Mouse (Mus musculus) liver, adult 2 months (tissue): ENCODE data around the gene Rap1b. TPM values are rescaled to one million over a fixed set of nuclear protein-coding genes. Genes with fewer than 3 reads are reported as not detected.

ENCODE experiments used
- DNase-seq: peaks from one replicate; pipeline ENCODE4 v3.0.0-alpha.2; 2011; ENCODE audit warnings: low read depth, low spot score; ENCODE audit errors: extremely low read depth
- H3K27ac ChIP-seq: fragments of 200-500 bp; replicated peaks from 2 replicates; pipeline ENCODE4 v1.5.1; 2012; ENCODE audit warnings: low read depth, mild to moderate bottlenecking, control low read depth, inconsistent platforms, low read length; ENCODE audit not compliant: insufficient read depth
- H3K27me3 ChIP-seq: fragments of 200-500 bp; 2 replicates; pipeline ENCODE4 v1.6.1; 2012; ENCODE audit warnings: mild to moderate bottlenecking, moderate library complexity, low read length, inconsistent platforms; ENCODE audit not compliant: control insufficient read depth, insufficient read depth
- H3K36me3 ChIP-seq: fragments of 200-500 bp; 2 replicates; pipeline ENCODE4 v1.6.1; 2012; ENCODE audit warnings: low read length, inconsistent platforms; ENCODE audit not compliant: control insufficient read depth, insufficient read depth
- H3K4me1 ChIP-seq: fragments of 200-500 bp; 2 replicates; pipeline ENCODE4 v1.6.1; 2011; ENCODE audit warnings: low read length; ENCODE audit not compliant: control insufficient read depth, insufficient read depth
- H3K4me3 ChIP-seq: fragments of 200-500 bp; 2 replicates; pipeline ENCODE4 v1.5.1; 2011; ENCODE audit warnings: low read depth, mild to moderate bottlenecking, control low read depth, low read length, moderate library complexity; ENCODE audit not compliant: insufficient read depth
- H3K79me2 ChIP-seq: fragments of 200-500 bp; 2 replicates; pipeline ENCODE4 v1.6.1; 2012; ENCODE audit warnings: inconsistent platforms, mild to moderate bottlenecking, low read length, moderate library complexity; ENCODE audit not compliant: control insufficient read depth, insufficient read depth
- H3K9ac ChIP-seq: fragments of 200-500 bp; 2 replicates; pipeline ENCODE4 v1.6.1; 2012; ENCODE audit warnings: low read depth, mild to moderate bottlenecking, control low read depth, inconsistent platforms, low read length
- CTCF ChIP-seq: fragments of 200-500 bp; IDR thresholded peaks from 2 replicates; pipeline ENCODE4 v1.5.1; 2011; ENCODE audit warnings: low read depth, low read length, control low read depth
- POLR2A ChIP-seq: fragments of 200-500 bp; IDR thresholded peaks from 2 replicates; pipeline ENCODE4 v1.6.1; 2011; ENCODE audit warnings: low read length, control low read depth; ENCODE audit not compliant: insufficient read depth; ENCODE audit errors: extremely low read depth
- WGBS: fragments of 180-500 bp; shearing (Covaris S2); methylation state at CpG from one replicate; pipeline ENCODE4 v1.1.7; 2018; 5-methylcytosine and 5-hydroxymethylcytosine counted together
- polyA plus RNA-seq: library from polyadenylated mRNA; depleted of rRNA; stranded (reverse); fragments of >200 nt; gene quantifications from 2 replicates; pipeline ENCODE4 v1.2.3, GENCODE M21; 2012; rRNA removed
- total RNA-seq: library from RNA; depleted of rRNA; stranded (reverse); fragments of >200 nt; gene quantifications from 2 replicates; pipeline ENCODE4 v1.2.3, GENCODE M21; 2014; rRNA removed

Gene Rap1b
- total and polyA plus RNA-seq, 2 experiments, result 12.5 to 44.6 TPM

GRCm38 (mm10) chr10:117765116-117765894 is 80.5 kb downstream of the Rap1b start:
- Histone ChIP-seq H3K27me3 (no peaks in the 10 kb centered on the region), H3K4me3 (no peak overlapping the region), H3K79me2 (no peaks in the 10 kb centered on the region), H3K4me1 (no peaks in the 10 kb centered on the region), H3K36me3 (peaks cover 18% of the 10 kb centered on the region; the same call in 1 of the 2 replicates), H3K9ac (no peak overlapping the region), H3K27ac (no peak overlapping the region)
- DNase-seq, result no peak
- WGBS, result 93% methylated on average over 11 of the region's 11 CpGs
- no peak for TF ChIP-seq POLR2A

DNA sequence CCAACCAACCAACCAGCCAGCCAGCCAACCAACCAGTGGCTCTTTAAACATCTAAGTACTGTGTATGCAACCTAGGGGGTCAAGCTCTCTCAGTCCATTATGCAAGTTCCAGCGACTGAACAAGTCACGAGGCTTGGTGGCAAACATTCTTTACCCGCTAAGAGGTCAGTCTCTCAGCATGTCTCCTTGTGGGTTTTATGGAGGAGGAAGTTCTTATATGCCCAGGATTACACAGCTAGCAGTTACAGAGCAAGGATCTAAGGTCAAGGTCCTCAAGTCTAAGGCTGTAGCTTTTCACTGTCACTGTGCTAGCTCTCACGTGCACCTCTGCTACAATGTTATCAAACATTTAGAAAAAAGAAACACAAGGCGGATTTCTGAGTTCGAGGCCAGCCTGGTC is 81.2 kb downstream of the Rap1b start:
- WGBS, result 81% methylated on average over 6 of the region's 6 CpGs
- no peak overlapping the region for H3K27ac ChIP-seq
- H3K79me2 ChIP-seq, result no peaks in the 10 kb centered on the region
- H3K27me3 ChIP-seq, result no peaks in the 10 kb centered on the region
- no peaks in the 10 kb centered on the region for H3K4me1 ChIP-seq
- no peak overlapping the region for H3K4me3 ChIP-seq
- peaks cover 23% of the 10 kb centered on the region for H3K36me3 ChIP-seq
- DNase-seq, result no peak
- TF ChIP-seq CTCF, result no peak
- no peak for TF ChIP-seq POLR2A
- no peak overlapping the region for H3K9ac ChIP-seq

Other genes with a start within 250 kb of the Rap1b start
- 1.4 and 1.7 TPM in 2 replicates for gene Cpm, start 216.5 kb downstream of the Rap1b start, total RNA-seq
- gene Cpm, start 216.5 kb downstream of the Rap1b start, polyA plus RNA-seq, result 0.76 and 0.80 TPM in 2 replicates
- gene Mdm2, start 135.3 kb downstream of the Rap1b start, total RNA-seq, result 24.6 and 27.7 TPM in 2 replicates
- 18.2 and 19.8 TPM in 2 replicates for gene Mdm2, start 135.3 kb downstream of the Rap1b start, polyA plus RNA-seq
- gene Slc35e3, start 99.7 kb downstream of the Rap1b start, total RNA-seq, result 4.1 and 5.2 TPM in 2 replicates
- gene Slc35e3, start 99.7 kb downstream of the Rap1b start, polyA plus RNA-seq, result 5.2 and 7.1 TPM in 2 replicates
- gene Nup107, start 53.3 kb downstream of the Rap1b start, total RNA-seq, result 4.1 and 4.4 TPM in 2 replicates
- gene Nup107, start 53.3 kb downstream of the Rap1b start, polyA plus RNA-seq, result 1.2 and 1.8 TPM in 2 replicates